Mouse (Mus musculus) CD4-positive, CD25-positive, alpha-beta regulatory T cell, adult 9 weeks (primary cell): ENCODE results near the gene Agpat1. TPM values are rescaled to one million over a fixed set of nuclear protein-coding genes. Genes with fewer than 3 reads are reported as not detected.

Source experiments
- polyA plus RNA-seq: library from polyadenylated mRNA; unstranded; fragments of 100-300 nt; shearing (Covaris generic); gene quantifications from one replicate; pipeline ENCODE4 v1.2.1, GENCODE M21; 2017

Agpat1 gene
- polyA plus RNA-seq, result 25.7 TPM

GRCm38 (mm10) chr17:34604061-34604508 lies at the start of gene Agpat1:
Gene Agpat1 (plus strand): TSS chr17:34604262.

GRCm38 (mm10) chr17:34564003-34564421 lies 40.0 kb upstream of the Agpat1 start, which contains the start of gene Notch4:
Gene Notch4 (plus strand): TSS chr17:34564268.

DNA sequence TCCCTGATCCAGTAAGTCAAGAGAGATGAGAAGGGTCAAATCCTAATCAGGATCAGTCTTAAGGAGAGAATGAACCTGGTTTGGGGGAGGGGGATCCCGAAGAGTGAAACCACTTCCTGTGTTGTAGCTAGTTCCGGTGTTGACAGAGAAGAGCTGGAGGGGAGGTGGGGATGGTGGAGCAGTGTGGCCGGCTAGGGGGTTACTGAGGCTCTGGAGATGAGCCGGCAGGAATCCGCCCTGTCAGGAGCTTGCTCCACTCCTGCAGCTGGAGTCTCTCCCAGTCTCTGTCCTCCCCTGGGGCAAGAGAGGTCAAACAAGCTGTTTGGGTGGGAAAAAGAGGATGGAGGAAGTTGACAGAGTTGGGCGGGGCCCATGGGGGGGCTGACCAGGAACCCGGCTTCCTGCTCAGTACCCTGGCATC lies 14.4 kb upstream of the Agpat1 start, which contains the start of gene Gpsm3:
TSS of gene Gpsm3 (plus strand) at position 126 of the 421 bp plus-strand sequence.

GRCm38 (mm10) chr17:34591029-34591993 lies 12.8 kb upstream of the Agpat1 start, which contains the start of gene Pbx2:
Gene Pbx2 (plus strand): TSS chr17:34591266.

GRCm38 (mm10) chr17:34597566-34598095 lies 6.4 kb upstream of the Agpat1 start, which contains the start of gene Ager:
Gene Ager (plus strand): TSS chr17:34597862.

DNA sequence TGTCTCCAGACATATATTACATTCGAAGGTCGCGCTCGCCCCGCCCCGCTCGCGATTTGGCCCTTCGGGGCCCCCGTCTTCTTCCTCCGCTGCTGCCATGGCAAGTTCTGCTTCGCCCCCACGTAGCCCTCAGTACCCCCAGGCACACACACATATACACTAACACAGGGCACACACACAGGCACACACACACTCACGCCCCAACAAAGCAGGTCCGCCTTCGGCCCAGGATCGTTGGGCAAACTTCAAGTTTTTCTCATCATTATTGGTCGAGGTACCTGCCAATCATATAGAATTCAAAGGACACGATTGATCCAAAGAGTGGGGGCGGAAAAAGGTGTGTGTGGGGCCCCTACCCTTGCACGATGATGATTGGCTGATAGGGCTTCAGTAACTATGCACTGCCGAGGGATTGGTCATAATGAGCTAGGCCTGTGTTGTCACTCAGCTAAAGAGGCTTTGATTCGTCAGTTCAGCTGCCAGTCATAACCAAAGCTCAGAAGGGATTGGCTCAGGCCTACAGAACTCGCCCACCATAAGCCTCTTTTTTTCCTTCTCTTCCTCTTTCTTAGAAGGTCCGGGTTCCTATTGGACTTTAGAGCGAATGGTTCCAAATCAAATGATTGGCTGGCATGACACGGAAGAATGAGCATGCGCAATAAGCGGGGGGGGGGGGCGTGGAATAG lies 544 bp upstream of the Agpat1 start, which contains the start of gene Rnf5:
TSS of gene Rnf5 (minus strand) at position 316 of the 686 bp plus-strand sequence.

DNA sequence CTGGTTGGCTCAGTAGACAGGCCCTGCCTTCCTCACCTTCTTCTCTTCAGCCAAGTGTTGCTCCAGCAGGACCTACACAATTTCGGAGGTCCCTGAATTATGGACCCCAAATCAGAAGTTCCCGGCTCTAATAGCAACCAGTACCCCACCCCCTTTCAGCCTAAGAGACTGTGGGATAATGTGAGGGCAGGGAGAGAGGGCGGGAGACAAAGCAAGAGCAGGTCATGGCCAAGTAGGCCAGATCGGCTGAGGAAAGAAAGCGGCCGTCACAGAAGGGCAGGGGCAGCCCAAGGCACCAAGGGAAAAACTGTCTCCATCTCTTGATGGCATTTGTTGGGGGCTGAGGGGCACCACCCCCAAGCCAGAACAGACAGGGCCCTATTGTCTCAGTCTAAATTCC lies 11.8 kb downstream of the Agpat1 start, which contains the start of gene Egfl8:
TSS of gene Egfl8 (minus strand) at position 101 of the 400 bp plus-strand sequence.

GRCm38 (mm10) chr17:34627943-34628643 lies 24.0 kb downstream of the Agpat1 start, which contains the start of gene Ppt2:
Gene Ppt2 (minus strand): TSS chr17:34628510.

GRCm38 (mm10) chr17:34629221-34629751 lies 25.2 kb downstream of the Agpat1 start, which contains the start of gene Prrt1:
Gene Prrt1 (plus strand): TSS chr17:34629533.

DNA sequence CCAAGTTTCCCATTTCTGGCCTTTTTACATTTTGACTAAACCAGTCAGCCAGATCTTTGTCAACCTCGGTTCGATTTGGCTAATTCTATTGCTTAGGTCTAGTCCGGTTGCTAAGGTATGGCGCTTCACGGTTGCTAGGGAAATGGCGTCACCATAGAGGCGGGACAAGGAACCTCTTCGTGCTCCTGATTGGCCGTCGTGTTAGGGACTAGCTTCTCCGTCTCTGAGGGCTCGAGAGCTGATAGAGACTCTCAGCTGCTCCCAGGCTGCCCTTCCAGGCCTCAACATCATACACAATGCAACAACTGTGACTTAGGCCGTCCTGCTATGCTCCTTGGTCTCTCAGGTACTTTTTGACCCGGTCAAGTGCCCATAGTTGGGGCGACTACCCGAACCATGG lies 40.5 kb downstream of the Agpat1 start, which contains the start of gene Fkbpl:
TSS of gene Fkbpl (plus strand) at position 157 of the 400 bp plus-strand sequence.

DNA sequence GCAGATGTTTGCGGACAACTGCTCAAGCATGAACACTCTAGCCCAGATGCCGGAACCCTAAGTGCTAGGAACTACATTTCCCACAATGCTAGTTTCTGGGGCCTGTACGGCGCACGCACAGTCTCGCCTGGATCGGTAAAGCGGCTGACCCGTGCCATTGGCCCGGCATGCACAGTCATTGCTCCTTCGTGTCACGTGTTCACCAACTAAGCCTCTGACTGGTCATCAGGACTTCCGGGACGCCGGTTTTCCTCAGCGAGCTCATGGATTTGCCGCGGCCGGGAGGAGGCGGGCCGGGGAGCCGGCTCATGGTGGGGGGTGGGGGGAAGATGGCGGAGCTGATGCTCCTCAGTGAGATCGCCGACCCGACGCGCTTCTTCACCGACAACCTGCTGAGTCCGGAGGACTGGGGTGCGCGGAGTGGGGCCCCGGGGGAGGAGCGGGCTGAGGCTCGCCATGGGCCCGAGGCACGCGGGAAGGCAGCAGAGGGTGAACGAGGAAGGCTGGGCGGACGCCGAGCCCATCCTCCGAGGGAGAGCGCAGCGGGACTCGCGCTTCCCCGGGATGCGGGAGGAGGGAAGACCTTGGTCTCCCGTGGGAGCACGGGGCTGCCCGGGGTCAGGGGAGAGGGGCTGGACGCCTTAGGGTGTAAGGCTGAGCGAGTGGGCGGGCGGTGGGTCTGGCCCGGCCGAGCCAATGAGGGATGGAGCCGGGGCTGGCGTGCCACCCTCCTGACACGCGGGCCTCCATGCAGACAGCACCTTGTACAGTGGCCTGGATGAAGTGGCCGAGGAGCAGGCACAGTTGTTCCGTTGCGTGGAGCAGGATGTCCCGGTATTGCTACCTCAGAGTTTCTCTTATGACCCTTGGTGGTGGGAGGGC lies 43.1 kb downstream of the Agpat1 start, which contains the start of gene Atf6b:
TSS of gene Atf6b (plus strand) at position 241 of the 882 bp plus-strand sequence.

Other genes starting within 250 kb of the Agpat1 start
- gene Btnl2, start 249.4 kb upstream of the Agpat1 start, polyA plus RNA-seq, result 0.46 TPM
- not detected for gene Btnl1, start 227.1 kb upstream of the Agpat1 start, polyA plus RNA-seq
- gene BC051142, start 205.4 kb upstream of the Agpat1 start, polyA plus RNA-seq, result 2.0 TPM
- gene Btnl4, start 126.9 kb upstream of the Agpat1 start, polyA plus RNA-seq, result not detected
- gene Btnl6, start 86.9 kb upstream of the Agpat1 start, polyA plus RNA-seq, result not detected
- 0.48 TPM for gene Notch4, start 40.0 kb upstream of the Agpat1 start, polyA plus RNA-seq
- 354 TPM for gene Gpsm3, start 14.5 kb upstream of the Agpat1 start, polyA plus RNA-seq
- gene Pbx2, start 13.0 kb upstream of the Agpat1 start, polyA plus RNA-seq, result 11.9 TPM
- 4.2 TPM for gene Ager, start 6.4 kb upstream of the Agpat1 start, polyA plus RNA-seq
- gene Rnf5, start 572 bp upstream of the Agpat1 start, polyA plus RNA-seq, result 114 TPM
- gene Egfl8, start 11.7 kb downstream of the Agpat1 start, polyA plus RNA-seq, result 3.9 TPM
- gene Ppt2, start 24.2 kb downstream of the Agpat1 start, polyA plus RNA-seq, result 26.8 TPM
- 2.9 TPM for gene Prrt1, start 25.3 kb downstream of the Agpat1 start, polyA plus RNA-seq
- gene Fkbpl, start 40.5 kb downstream of the Agpat1 start, polyA plus RNA-seq, result 6.2 TPM
- gene Atf6b, start 42.9 kb downstream of the Agpat1 start, polyA plus RNA-seq, result 61.4 TPM
- gene Tnxb, start 66.3 kb downstream of the Agpat1 start, polyA plus RNA-seq, result not detected
- 0.07 TPM for gene C4b, start 139.6 kb downstream of the Agpat1 start, polyA plus RNA-seq
- gene Cyp21a1, start 200.3 kb downstream of the Agpat1 start, polyA plus RNA-seq, result not detected
- gene Stk19, start 232.7 kb downstream of the Agpat1 start, polyA plus RNA-seq, result 39.7 TPM
- 76.3 TPM for gene Dxo, start 232.8 kb downstream of the Agpat1 start, polyA plus RNA-seq
- 143 TPM for gene Skiv2l, start 245.9 kb downstream of the Agpat1 start, polyA plus RNA-seq
- gene Nelfe, start 246.1 kb downstream of the Agpat1 start, polyA plus RNA-seq, result 39.1 TPM